Mouse (Mus musculus): ENCODE data around the gene Tbata.
A peak's percentile ranks its signal among the peaks of the same experiment; 100 is the strongest.

The Tbata gene

GRCm38 (mm10) chr10:61171654-61172053 lies at the start of gene Tbata:
Tbata (plus strand) TSS chr10:61171954.
- DNase-seq, result no peak

- DNase-seq, result no peak
These were observed 48.4 kb upstream of the Tbata start for GRCm38 (mm10) chr10:61123276-61123913.

- no peak for DNase-seq
These were observed 47.3 kb upstream of the Tbata start for GRCm38 (mm10) chr10:61124462-61124861.

GRCm38 (mm10) chr10:61128701-61129365 lies 42.9 kb upstream of the Tbata start:
- no peak for DNase-seq

- peak; percentile 23 for DNase-seq
These were observed 40.8 kb upstream of the Tbata start for GRCm38 (mm10) chr10:61130959-61131358.

DNA sequence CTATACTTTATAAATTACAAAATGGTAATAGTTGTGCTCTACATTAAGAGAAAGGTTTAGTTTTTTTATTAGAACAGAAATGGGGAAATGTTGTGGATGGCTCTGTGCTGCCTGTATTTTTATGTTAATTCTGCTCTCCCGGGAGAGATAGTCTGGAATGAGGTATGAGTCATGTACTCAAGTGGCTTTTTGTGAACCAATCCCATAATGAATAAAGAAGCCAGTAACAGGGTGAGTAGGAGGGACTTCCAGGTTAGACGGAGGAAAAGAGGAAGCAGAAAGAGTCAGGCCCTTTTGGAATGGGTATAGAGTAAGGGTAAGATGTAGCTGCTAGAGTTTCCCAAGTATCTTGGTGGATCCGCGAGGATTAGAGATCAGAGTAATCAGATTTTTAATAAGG lies 37.7 kb upstream of the Tbata start:
- no peak for DNase-seq

GRCm38 (mm10) chr10:61135226-61135839 lies 36.4 kb upstream of the Tbata start:
- no peak for DNase-seq

DNA sequence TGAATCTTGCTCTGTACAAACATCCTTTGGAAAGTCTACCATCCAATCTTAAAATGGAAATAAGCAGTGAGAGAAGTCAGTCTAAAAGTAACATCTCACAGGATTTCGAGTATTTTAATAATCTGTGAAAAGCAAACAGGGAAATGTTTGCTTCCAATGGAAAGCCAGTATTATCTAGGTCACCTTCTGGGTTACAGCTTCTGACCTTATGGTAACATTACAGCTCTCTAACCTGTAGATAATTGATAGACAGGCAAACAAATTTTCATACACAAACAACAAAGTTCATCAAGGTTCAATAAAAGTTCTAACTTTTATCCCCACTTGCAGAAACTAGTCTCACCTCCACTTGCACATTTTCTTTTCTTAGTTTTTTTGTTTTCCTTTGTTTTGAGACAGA lies 34.2 kb upstream of the Tbata start:
- no peak for DNase-seq

DNA sequence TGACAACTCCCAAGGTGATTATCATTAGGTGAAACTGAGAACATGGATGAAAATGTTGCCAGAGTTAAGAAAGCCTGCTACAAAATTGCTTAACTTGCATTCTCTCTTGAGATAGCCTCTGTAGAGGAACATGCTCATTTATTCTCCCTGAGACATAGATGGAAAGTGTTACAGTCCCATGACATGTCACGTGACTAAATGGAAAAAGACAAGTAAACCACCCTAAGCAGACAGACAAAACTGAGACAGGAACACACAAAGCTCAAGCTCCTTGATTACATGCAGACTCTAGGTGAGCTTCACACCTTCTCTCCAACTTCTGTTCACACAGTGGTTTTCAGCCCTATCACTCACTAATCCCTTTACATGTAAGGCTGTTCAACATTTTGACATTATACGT lies 28.4 kb upstream of the Tbata start:
- DNase-seq, result no peak

GRCm38 (mm10) chr10:61145766-61146118 lies 26.0 kb upstream of the Tbata start:
- DNase-seq, result no peak

DNA sequence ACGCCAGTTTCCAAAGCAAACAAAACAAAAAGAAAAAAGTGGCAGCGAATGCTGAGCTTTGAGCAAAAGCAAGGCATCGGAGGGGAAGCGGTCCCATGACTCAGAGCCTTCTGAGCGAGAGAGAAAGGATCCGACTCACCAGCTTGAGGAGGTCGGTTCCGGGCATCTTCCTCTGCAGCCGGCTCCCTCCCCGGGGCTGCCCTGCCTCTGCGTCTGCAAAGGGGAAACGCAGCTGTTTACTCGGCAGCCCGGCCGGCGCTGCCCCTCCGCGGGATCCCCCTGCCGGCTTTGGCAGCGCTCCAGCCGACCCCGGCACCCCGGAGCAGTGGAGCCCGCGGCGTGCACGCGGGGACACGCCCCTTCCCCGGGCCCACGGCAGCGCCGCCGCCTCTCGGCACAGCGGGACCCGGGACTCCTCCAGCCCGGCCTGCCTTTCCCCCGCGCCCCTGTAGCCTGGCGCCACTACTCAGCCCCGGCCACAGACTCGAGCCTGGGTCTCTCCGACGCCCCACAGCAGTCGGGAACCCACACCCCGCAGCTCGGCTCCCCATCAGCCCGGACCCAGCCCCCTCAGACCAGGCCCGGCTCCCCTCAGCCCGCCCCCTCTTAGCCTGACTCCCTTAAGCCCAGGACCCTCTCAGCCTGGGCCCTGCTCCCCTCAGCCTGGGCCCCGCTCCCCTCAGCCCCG lies 25.5 kb upstream of the Tbata start:
- DNase-seq, result peak; percentile 44

DNA sequence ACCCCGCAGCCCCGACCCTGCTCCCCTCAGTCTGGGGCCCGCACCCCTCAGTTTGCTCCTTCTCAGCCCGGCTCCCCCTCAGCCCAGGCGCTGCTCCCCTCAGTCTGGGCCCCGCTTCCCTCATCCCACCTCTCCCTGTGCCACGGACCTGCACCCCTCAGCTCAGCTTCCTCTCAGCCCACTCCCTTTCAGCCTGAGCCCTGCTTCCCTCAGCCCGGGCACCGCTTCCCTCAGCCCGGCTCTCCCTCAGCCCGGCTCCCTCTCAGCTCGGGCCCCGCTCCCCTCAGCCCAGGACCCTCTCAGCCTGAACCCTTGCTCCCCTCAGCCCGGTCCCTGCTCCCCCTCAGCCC lies 25.0 kb upstream of the Tbata start:
- peak; percentile 24 for DNase-seq

- DNase-seq, result peak; percentile 78
These were observed 24.4 kb upstream of the Tbata start, which contains the start of gene Sgpl1 for GRCm38 (mm10) chr10:61147157-61148040. Sgpl1 (minus strand) TSS chr10:61147703.

GRCm38 (mm10) chr10:61149476-61149875 lies 22.3 kb upstream of the Tbata start:
- DNase-seq, result no peak

DNA sequence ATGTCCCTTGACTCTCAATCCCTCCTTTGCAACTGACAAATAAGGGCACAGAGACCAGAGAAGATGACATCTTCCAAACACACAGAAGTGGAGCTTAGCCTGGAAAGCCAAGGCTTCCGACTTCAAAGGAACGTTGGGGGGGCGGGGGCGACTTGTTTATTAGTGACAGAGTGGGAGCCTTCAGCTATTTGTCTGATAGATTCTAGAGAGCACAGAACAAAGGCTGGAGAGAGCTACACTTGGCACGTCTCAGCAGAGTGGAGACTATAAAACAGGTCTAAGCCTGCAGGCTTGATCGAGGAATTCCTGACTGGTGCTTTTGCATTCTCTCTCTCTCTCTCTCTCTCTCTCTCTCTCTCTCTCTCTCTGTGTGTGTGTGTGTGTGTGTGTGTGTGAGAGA lies 21.1 kb upstream of the Tbata start:
- no peak for DNase-seq

DNA sequence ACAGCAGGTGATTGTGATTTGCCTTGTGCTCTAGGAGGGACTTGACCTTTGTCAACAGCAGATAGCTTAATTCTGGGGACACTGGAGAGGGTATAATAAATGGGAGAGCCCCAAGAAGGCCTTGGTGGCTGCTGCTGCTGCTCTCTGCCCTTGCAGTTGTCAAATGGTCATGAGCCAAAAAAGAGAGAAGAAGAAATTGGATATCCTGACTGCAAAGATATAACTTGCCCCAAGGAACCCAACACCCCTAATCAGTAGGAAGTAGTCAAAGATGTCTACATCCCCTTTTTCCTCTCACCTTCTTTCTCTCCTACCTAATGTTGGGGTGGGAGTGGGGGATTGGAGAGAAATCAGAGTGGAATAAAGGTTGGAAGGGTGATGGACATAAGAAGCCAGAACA lies 19.6 kb upstream of the Tbata start:
- no peak for DNase-seq

GRCm38 (mm10) chr10:61155611-61156010 lies 16.1 kb upstream of the Tbata start:
- DNase-seq, result no peak

DNA sequence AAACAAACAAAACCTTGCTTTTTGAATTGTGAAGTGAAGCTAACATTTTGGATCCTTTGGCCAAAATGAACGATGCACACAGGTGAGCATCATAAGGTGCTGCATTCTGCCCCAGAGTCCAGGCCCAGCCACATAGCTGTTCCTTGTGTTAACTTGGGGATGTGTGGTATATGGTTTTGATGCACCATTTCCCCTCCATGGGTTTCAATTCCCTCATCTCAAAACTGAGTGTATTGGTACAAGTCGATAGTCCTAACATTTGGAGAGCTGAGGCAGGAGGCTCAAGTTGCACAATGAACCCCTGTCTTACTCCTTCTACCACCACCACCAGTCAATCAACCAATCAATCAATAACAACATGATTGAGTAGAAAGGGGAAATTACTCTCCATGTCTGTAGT lies 15.3 kb upstream of the Tbata start:
- no peak for DNase-seq

- DNase-seq, result no peak
These were observed 13.2 kb upstream of the Tbata start for GRCm38 (mm10) chr10:61158594-61158993.

DNA sequence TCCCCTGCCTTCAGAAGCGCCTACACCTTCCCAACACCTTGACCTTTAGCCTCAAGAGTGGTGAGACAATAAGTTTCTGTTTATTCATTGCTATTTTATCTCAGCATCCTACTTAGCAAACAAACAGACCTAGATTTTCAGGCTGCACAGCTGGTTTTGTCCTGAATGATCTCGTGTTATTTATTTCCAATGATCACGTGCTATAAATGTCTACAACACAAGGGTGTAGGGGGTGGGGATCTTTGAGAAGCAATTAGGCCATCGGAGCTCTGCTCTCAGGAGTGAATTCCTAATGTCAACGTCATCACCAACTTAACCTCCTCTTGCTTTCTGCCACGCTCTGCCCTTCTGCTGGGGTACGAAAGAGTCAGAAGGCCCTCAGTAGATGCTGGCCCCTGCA lies 11.7 kb upstream of the Tbata start:
- no peak for DNase-seq

GRCm38 (mm10) chr10:61160671-61161070 lies 11.1 kb upstream of the Tbata start:
- DNase-seq, result peak; percentile 33

DNA sequence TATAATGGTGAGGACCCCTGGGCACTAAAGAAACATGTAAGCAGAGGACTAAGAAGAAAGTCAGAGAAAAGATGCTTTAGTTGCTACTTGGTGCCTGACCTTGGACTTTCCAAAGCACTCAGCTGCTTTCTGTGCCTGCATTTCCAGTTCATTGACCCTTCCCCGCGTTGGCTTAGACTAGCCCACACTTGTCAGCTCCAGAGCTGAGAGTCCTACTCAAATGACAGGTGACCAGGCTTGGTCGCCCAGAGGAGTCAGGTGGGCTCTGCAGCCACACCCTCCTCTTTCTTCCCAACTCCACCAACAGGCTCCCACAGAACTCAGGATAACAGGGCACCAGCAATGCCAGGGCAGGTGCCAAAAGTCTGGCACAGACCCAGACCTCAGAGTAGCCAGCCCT lies 9.4 kb upstream of the Tbata start:
- DNase-seq, result no peak

All from cerebellum, adult 8-10 months (tissue).